ENCODE assay signal across 14 mouse cellular contexts in the genomic region with DNA sequence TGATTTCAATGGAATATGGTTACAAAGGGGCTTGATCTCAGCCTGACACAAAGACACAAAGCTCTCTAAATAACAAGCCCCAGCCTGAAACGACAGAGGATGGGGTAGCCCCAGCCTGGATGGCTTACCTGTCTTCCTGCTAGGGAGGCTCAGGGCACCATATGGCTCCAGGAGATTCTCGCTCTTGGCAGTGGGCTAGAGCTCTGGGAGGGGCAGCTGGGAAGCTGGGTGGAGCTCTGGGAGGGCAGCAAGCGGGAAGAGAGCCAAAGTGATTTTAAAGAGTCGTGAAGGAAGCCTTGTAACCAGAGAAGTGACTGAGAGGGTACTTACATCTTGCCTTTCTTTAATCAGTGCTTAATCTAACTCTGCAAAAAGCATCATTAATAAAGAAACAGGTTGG. TPM values are rescaled to one million over a fixed set of nuclear protein-coding genes. Genes with fewer than 3 reads are reported as not detected.
"Had no signal": no experiment of that assay in that cellular context is flagged by ENCODE, and none has a peak within 500 bp of the region (broad histone marks: within the 10 kb centered on the region; RNA-seq: fewer than 3 reads in every experiment).

A gene (minus strand): TSS at position 160 of the 400 bp plus-strand sequence.

- H3K4me3 ChIP-seq: liver, embryonic 13.5 days had no signal

- H3K9me3 ChIP-seq: liver, embryonic 13.5 days had no signal

- H3K4me1 ChIP-seq: liver, embryonic 13.5 days had no signal

- H3K27ac ChIP-seq: liver, embryonic 13.5 days had no signal

- H3K4me2 ChIP-seq: liver, embryonic 13.5 days; midbrain, embryonic 11.5 days had no signal

- H3K27me3 ChIP-seq: liver, embryonic 13.5 days had no signal

- H3K9ac ChIP-seq: liver, embryonic 13.5 days had no signal

- H3K36me3 ChIP-seq: liver, embryonic 13.5 days had no signal

- DNase-seq: kidney, adult 9 months; kidney, postnatal 14 days; kidney, postnatal 4 days; liver, embryonic 13.5 days; lung, adult 2 months; lung, postnatal 14 days; lung, postnatal 4 days; midbrain, embryonic 14.5 days; thymus, adult 18-20 months; thymus, postnatal 36 days had no signal

RNA-seq across cellular contexts. Expression of the gene that starts here (rescaled TPM):
- polyA plus RNA-seq: liver, adult 2 months; liver, embryonic 13.5 days; neural tube, embryonic 11.5 days; spleen, adult 2 months had no signal
